Mouse (Mus musculus): ENCODE results near the gene Myo16.

- TF ChIP-seq GATA1 (IDR thresholded peaks at IDR 0.05; ENCODE audit: borderline replicate concordance, low read length) (no peak), FLI1 (IDR thresholded peaks at IDR 0.05; ENCODE audit: low read length) (no peak)
These were observed 363.7 kb downstream of the Myo16 start for GRCm38 (mm10) chr8:10517381-10517780.

Data from megakaryocyte, embryonic 14.5 days (primary cell).